Mouse (Mus musculus) liver, postnatal 0 days (tissue): Measurements from ENCODE around the gene Mark2.

ENCODE experiments used
- CTCF ChIP-seq: sonication (generic); IDR thresholded peaks from 2 replicates; pipeline ENCODE4 v1.5.1; 2016; ENCODE audit warnings: antibody characterized with exemption, low read depth
- EP300 ChIP-seq: IDR thresholded peaks from 2 replicates; pipeline ENCODE4 v1.6.1; 2016; ENCODE audit warnings: antibody characterized with exemption, low read depth, mild to moderate bottlenecking

DNA sequence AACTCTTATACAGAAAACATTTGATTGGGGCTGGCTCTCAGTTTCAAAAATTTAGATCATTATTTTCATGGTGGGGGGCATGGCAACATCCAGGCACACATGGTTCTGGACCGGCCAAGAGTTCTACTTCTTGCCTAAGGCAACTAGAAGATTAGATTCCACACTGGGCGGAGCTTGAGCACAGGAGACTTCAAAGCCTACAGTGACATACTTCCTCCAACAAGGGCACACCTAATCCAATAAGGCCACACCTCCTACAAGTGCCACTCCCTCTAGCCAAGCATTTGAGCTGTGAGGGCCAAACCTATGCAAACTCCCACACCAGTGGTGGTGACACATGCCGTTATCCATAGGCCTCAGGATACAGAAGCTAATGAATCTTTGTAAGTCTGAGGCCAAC is 95.6 kb downstream of the Mark2 start:
- TF ChIP-seq CTCF (no peak), EP300 (no peak)
